Mouse (Mus musculus) CD4-positive, CD25-positive, alpha-beta regulatory T cell (primary cell): ENCODE measurements around the gene Olfr1129. TPM values are rescaled to one million over a fixed set of nuclear protein-coding genes. Genes with fewer than 3 reads are reported as not detected.

Experiments
- polyA plus RNA-seq: library from polyadenylated mRNA; unstranded; fragments of 100-300 nt; shearing (Covaris generic); gene quantifications from one replicate; pipeline ENCODE4 v1.2.1, GENCODE M21; 2017

Gene Olfr1129
- polyA plus RNA-seq = 0.07 TPM

GRCm38 (mm10) chr2:87573602-87574001 is at the start of gene Olfr1129:
Gene Olfr1129 (plus strand): TSS chr2:87573902.

GRCm38 (mm10) chr2:87531496-87531895 is 42.2 kb upstream of the Olfr1129 start, which contains the start of gene Olfr153:
Gene Olfr153 (plus strand): TSS chr2:87531796.

GRCm38 (mm10) chr2:87545442-87545841 is 28.3 kb upstream of the Olfr1129 start, which contains the start of gene Olfr1128:
Gene Olfr1128 (minus strand): TSS chr2:87545542.

GRCm38 (mm10) chr2:87605912-87606311 is 32.2 kb downstream of the Olfr1129 start, which contains the start of gene Olfr1130:
Gene Olfr1130 (plus strand): TSS chr2:87606212.

GRCm38 (mm10) chr2:87626804-87627203 is 53.1 kb downstream of the Olfr1129 start, which contains the start of gene Olfr1131:
Gene Olfr1131 (plus strand): TSS chr2:87627104.

Other genes starting within 250 kb of the Olfr1129 start
- gene Olfr1120, start 219.1 kb upstream of the Olfr1129 start, polyA plus RNA-seq = 0.07 TPM
- gene Olfr1121, start 204.0 kb upstream of the Olfr1129 start, polyA plus RNA-seq = not detected
- gene Olfr1122, start 188.1 kb upstream of the Olfr1129 start, polyA plus RNA-seq = 0.16 TPM
- gene Olfr1123, start 157.3 kb upstream of the Olfr1129 start, polyA plus RNA-seq = not detected
- gene Olfr1124, start 143.6 kb upstream of the Olfr1129 start, polyA plus RNA-seq = 0.19 TPM
- not detected for gene Olfr1126, start 119.9 kb upstream of the Olfr1129 start, polyA plus RNA-seq
- not detected for gene Pramel7, start 76.8 kb upstream of the Olfr1129 start, polyA plus RNA-seq
- gene Pramel6, start 67.3 kb upstream of the Olfr1129 start, polyA plus RNA-seq = not detected
- not detected for gene Olfr153, start 42.1 kb upstream of the Olfr1129 start, polyA plus RNA-seq
- gene Olfr1128, start 28.4 kb upstream of the Olfr1129 start, polyA plus RNA-seq = not detected
- gene Olfr1130, start 32.3 kb downstream of the Olfr1129 start, polyA plus RNA-seq = not detected
- gene Olfr1131, start 53.2 kb downstream of the Olfr1129 start, polyA plus RNA-seq = 0.13 TPM
- not detected for gene Olfr1132, start 63.6 kb downstream of the Olfr1129 start, polyA plus RNA-seq
- gene Olfr1133, start 73.5 kb downstream of the Olfr1129 start, polyA plus RNA-seq = not detected
- not detected for gene Olfr1134, start 84.6 kb downstream of the Olfr1129 start, polyA plus RNA-seq
- not detected for gene Olfr1135, start 99.8 kb downstream of the Olfr1129 start, polyA plus RNA-seq
- not detected for gene Olfr1136, start 120.0 kb downstream of the Olfr1129 start, polyA plus RNA-seq
- gene Olfr1137, start 139.3 kb downstream of the Olfr1129 start, polyA plus RNA-seq = not detected
- not detected for gene Olfr1138, start 166.1 kb downstream of the Olfr1129 start, polyA plus RNA-seq
- gene Olfr1140, start 169.8 kb downstream of the Olfr1129 start, polyA plus RNA-seq = not detected
- gene Olfr1141, start 180.1 kb downstream of the Olfr1129 start, polyA plus RNA-seq = not detected
- gene Olfr152, start 205.6 kb downstream of the Olfr1129 start, polyA plus RNA-seq = not detected
- not detected for gene Olfr1143, start 226.7 kb downstream of the Olfr1129 start, polyA plus RNA-seq
- gene Olfr1145, start 235.9 kb downstream of the Olfr1129 start, polyA plus RNA-seq = not detected